In genomic region chr14:22923251-22923650, GRCm38 (mm10) we compare ENCODE assay signal across 23 mouse cellular contexts.
DNase-seq lines count a peak whose midpoint lies in the region; ATAC-seq lines count a peak whose summit lies in the region.
"Had no signal": no experiment of that assay in that cellular context is flagged by ENCODE, and none has a peak within 500 bp of the region (broad histone marks: within the 10 kb centered on the region; RNA-seq: fewer than 3 reads in every experiment).

No protein-coding gene starts in this region.

- H3K4me2 ChIP-seq in embryonic facial prominence, embryonic 13.5 days: no peak overlapping the region
- H3K4me2 ChIP-seq in limb, embryonic 12.5 days: no peak overlapping the region
- no peak overlapping the region for H3K4me2 ChIP-seq in midbrain, embryonic 11.5 days
- H3K4me2 ChIP-seq in midbrain, embryonic 16.5 days (ENCODE audit: low read length): no peak overlapping the region
- H3K4me2 ChIP-seq: forebrain, embryonic 12.5 days had no signal

- no peak for ATAC-seq in embryonic facial prominence, embryonic 13.5 days (ENCODE audit: insufficient number of reproducible peaks, insufficient read depth, low FRiP score, low TSS enrichment, low read depth)
- ATAC-seq in limb, embryonic 12.5 days (ENCODE audit: insufficient number of reproducible peaks, insufficient read depth, low FRiP score, low TSS enrichment, low read depth): no peak
- no peak for ATAC-seq in midbrain, embryonic 11.5 days (ENCODE audit: low FRiP score)
- ATAC-seq in midbrain, embryonic 16.5 days: no peak
- ATAC-seq: CD4-positive, CD25-positive, alpha-beta regulatory T cell, adult 4 months had no signal

- H3K27ac ChIP-seq in embryonic facial prominence, embryonic 13.5 days: peak overlapping the region; percentile 82; the same call in 1 of the 2 replicates
- H3K27ac ChIP-seq in embryonic facial prominence, embryonic 10.5 days (replicated peaks): no peak overlapping the region
- 0 out of 2 replicates have a peak overlapping the region, but pooled peaks have one; percentile 8 for H3K27ac ChIP-seq in limb, embryonic 12.5 days
- H3K27ac ChIP-seq in limb, embryonic 10.5 days: no peak overlapping the region
- no peak overlapping the region for H3K27ac ChIP-seq in midbrain, embryonic 11.5 days (ENCODE audit: low read depth, low read length)
- H3K27ac ChIP-seq in midbrain, embryonic 16.5 days (ENCODE audit: low read length): no peak overlapping the region
- H3K27ac ChIP-seq: forebrain, embryonic 10.5 days; forebrain, embryonic 12.5 days had no signal

- H3K9me3 ChIP-seq in embryonic facial prominence, embryonic 13.5 days: no peaks in the 10 kb centered on the region
- no peaks in the 10 kb centered on the region for H3K9me3 ChIP-seq in embryonic facial prominence, embryonic 10.5 days
- H3K9me3 ChIP-seq in limb, embryonic 12.5 days: no peaks in the 10 kb centered on the region
- no peaks in the 10 kb centered on the region for H3K9me3 ChIP-seq in limb, embryonic 10.5 days (replicated peaks)
- no peaks in the 10 kb centered on the region for H3K9me3 ChIP-seq in midbrain, embryonic 11.5 days (ENCODE audit: control insufficient read depth, low read length)
- H3K9me3 ChIP-seq in midbrain, embryonic 16.5 days (replicated peaks; ENCODE audit: control insufficient read depth, low read length, poor library complexity, severe bottlenecking): no peaks in the 10 kb centered on the region
- H3K9me3 ChIP-seq: embryonic facial prominence, embryonic 15.5 days; forebrain, embryonic 10.5 days; forebrain, embryonic 12.5 days had no signal

- no peak for DNase-seq in embryonic facial prominence, embryonic 10.5 days (ENCODE audit: low spot score)
- no peak for DNase-seq in limb, embryonic 10.5 days (ENCODE audit: low spot score)
- peak; percentile 75 for DNase-seq in midbrain, embryonic 11.5 days (ENCODE audit: low spot score, missing footprints)
- DNase-seq in cerebellum, postnatal 14 days: no peak
- DNase-seq: adrenal gland, adult 2 months; adrenal gland, postnatal 10 days; adrenal gland, postnatal 25 days; B cell, adult 2 months; cerebellum, adult 11 months; cerebellum, adult 18-20 months; cerebellum, adult 8-10 months; cerebellum, adult 9-11 months; cerebellum, postnatal 25 days had no signal

- WGBS in embryonic facial prominence, embryonic 13.5 days: 46% methylated on average over 1 of the region's 2 CpGs
- 92% methylated on average over 1 of the region's 2 CpGs for WGBS in embryonic facial prominence, embryonic 10.5 days
- WGBS in limb, embryonic 12.5 days: 80% methylated on average over 1 of the region's 2 CpGs
- 92% methylated on average over 2 of the region's 2 CpGs for WGBS in limb, embryonic 10.5 days
- WGBS in midbrain, embryonic 11.5 days: 91% methylated on average over 1 of the region's 2 CpGs
- 76% methylated on average over 1 of the region's 2 CpGs for WGBS in midbrain, embryonic 16.5 days

- H3K36me3 ChIP-seq in embryonic facial prominence, embryonic 13.5 days: no peaks in the 10 kb centered on the region
- no peaks in the 10 kb centered on the region for H3K36me3 ChIP-seq in embryonic facial prominence, embryonic 10.5 days (replicated peaks)
- no peaks in the 10 kb centered on the region for H3K36me3 ChIP-seq in limb, embryonic 12.5 days
- H3K36me3 ChIP-seq in limb, embryonic 10.5 days: no peaks in the 10 kb centered on the region
- H3K36me3 ChIP-seq in midbrain, embryonic 11.5 days (ENCODE audit: control insufficient read depth, insufficient read depth, low read length): no peaks in the 10 kb centered on the region
- H3K36me3 ChIP-seq in midbrain, embryonic 16.5 days (ENCODE audit: control insufficient read depth, insufficient read depth, low read length): no peaks in the 10 kb centered on the region
- H3K36me3 ChIP-seq: embryonic facial prominence, embryonic 15.5 days; forebrain, embryonic 10.5 days; forebrain, embryonic 12.5 days; G1E had no signal

- H3K4me3 ChIP-seq in embryonic facial prominence, embryonic 13.5 days: no peak overlapping the region
- H3K4me3 ChIP-seq in embryonic facial prominence, embryonic 10.5 days: no peak overlapping the region
- H3K4me3 ChIP-seq in limb, embryonic 12.5 days (replicated peaks): no peak overlapping the region
- no peak overlapping the region for H3K4me3 ChIP-seq in limb, embryonic 10.5 days
- no peak overlapping the region for H3K4me3 ChIP-seq in midbrain, embryonic 11.5 days (ENCODE audit: low read depth, low read length)
- H3K4me3 ChIP-seq in midbrain, embryonic 16.5 days (ENCODE audit: low read depth, low read length): no peak overlapping the region
- H3K4me3 ChIP-seq: embryonic facial prominence, embryonic 15.5 days; erythroblast, embryonic 14.5 days; forebrain, embryonic 10.5 days; forebrain, embryonic 12.5 days had no signal

- no peaks in the 10 kb centered on the region for H3K27me3 ChIP-seq in embryonic facial prominence, embryonic 13.5 days
- H3K27me3 ChIP-seq in embryonic facial prominence, embryonic 10.5 days (replicated peaks; ENCODE audit: low read depth, poor library complexity, severe bottlenecking): 0 out of 2 replicates have a peak, but pooled peaks cover 5% of the 10 kb centered on the region
- no peaks in the 10 kb centered on the region for H3K27me3 ChIP-seq in limb, embryonic 12.5 days
- no peaks in the 10 kb centered on the region for H3K27me3 ChIP-seq in limb, embryonic 10.5 days (ENCODE audit: low read depth, poor library complexity, severe bottlenecking)
- no peaks in the 10 kb centered on the region for H3K27me3 ChIP-seq in midbrain, embryonic 11.5 days (ENCODE audit: control insufficient read depth, insufficient read depth, low read length)
- no peaks in the 10 kb centered on the region for H3K27me3 ChIP-seq in midbrain, embryonic 16.5 days (ENCODE audit: control insufficient read depth, insufficient read depth, low read depth, low read length)
- H3K27me3 ChIP-seq: CH12.LX; embryonic facial prominence, embryonic 15.5 days had no signal

- no peak overlapping the region for H3K9ac ChIP-seq in embryonic facial prominence, embryonic 13.5 days
- H3K9ac ChIP-seq in limb, embryonic 12.5 days (replicated peaks): no peak overlapping the region
- H3K9ac ChIP-seq in midbrain, embryonic 11.5 days (ENCODE audit: low read length): no peak overlapping the region
- no peak overlapping the region for H3K9ac ChIP-seq in midbrain, embryonic 16.5 days (ENCODE audit: low read depth, low read length)
- H3K9ac ChIP-seq: embryonic facial prominence, embryonic 15.5 days; forebrain, embryonic 12.5 days had no signal

- peaks cover 24% of the 10 kb centered on the region for H3K4me1 ChIP-seq in embryonic facial prominence, embryonic 13.5 days
- 0 out of 2 replicates have a peak, but pooled peaks cover 7% of the 10 kb centered on the region for H3K4me1 ChIP-seq in embryonic facial prominence, embryonic 10.5 days
- peaks cover 10% of the 10 kb centered on the region for H3K4me1 ChIP-seq in limb, embryonic 12.5 days (replicated peaks)
- H3K4me1 ChIP-seq in limb, embryonic 10.5 days: peaks cover 9% of the 10 kb centered on the region
- H3K4me1 ChIP-seq in midbrain, embryonic 11.5 days (ENCODE audit: control insufficient read depth, insufficient read depth, low read length): peaks cover 3% of the 10 kb centered on the region; the same call in 1 of the 2 replicates
- H3K4me1 ChIP-seq in midbrain, embryonic 16.5 days (ENCODE audit: control insufficient read depth, insufficient read depth, low read length): no peaks in the 10 kb centered on the region

Comparison
In these comparisons a context has a peak if more than half of its experiments do, and no peak if none do; other contexts are left out.
1. H3K27ac ChIP-seq: peak in embryonic facial prominence, embryonic 13.5 days (single experiment) and limb, embryonic 12.5 days (single experiment); none in embryonic facial prominence, embryonic 10.5 days (single experiment), limb, embryonic 10.5 days (single experiment), midbrain, embryonic 11.5 days (single experiment) and midbrain, embryonic 16.5 days (single experiment).